Mouse (Mus musculus): ENCODE results near the gene Tmcc2. TPM values are rescaled to one million over a fixed set of nuclear protein-coding genes. Genes with fewer than 3 reads are reported as not detected.
A peak's percentile ranks its signal among the peaks of the same experiment; 100 is the strongest.

Tmcc2 gene
- polyA plus RNA-seq, 1 experiment from 2014 or later, result 18.7 TPM

DNA sequence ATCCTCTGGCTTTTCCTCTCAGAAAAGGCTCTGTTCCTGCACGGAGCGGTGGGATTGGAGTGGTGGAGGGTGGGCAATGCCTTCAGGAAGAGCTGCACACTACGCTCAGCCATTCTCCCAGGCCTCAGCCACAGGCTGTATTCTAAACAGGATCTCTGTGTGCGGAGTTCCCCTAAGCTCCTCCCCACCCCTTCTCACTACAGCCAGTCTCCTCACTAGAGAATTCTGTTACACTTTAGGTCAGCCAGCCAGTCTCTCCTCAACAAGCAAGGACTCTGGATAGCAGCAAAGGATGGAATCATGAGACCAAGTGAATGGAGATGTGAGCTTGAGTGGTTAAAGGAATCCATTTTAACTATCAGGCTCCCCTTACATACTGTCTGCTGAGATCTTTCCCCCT, 3.1 kb downstream of the Tmcc2 start:
- DNase-seq (ENCODE audit: low spot score), result no peak
- Histone ChIP-seq H3K4me1 (replicated peaks) (peaks cover 82% of the 10 kb centered on the region), H3K36me3 (peaks cover 8% of the 10 kb centered on the region; the same call in 1 of the 2 replicates), H3K9me3 (no peaks in the 10 kb centered on the region), H3K27me3 (ENCODE audit: insufficient read depth, poor library complexity, severe bottlenecking) (peaks cover 1% of the 10 kb centered on the region; the same call in 1 of the 2 replicates), H3K27ac (peak overlapping the region; percentile 66; the same call in 1 of the 2 replicates), H3K4me3 (peak overlapping the region; percentile 86; the same call in 1 of the 2 replicates)
- WGBS, result 47% methylated on average over 4 of the region's 4 CpGs

DNA sequence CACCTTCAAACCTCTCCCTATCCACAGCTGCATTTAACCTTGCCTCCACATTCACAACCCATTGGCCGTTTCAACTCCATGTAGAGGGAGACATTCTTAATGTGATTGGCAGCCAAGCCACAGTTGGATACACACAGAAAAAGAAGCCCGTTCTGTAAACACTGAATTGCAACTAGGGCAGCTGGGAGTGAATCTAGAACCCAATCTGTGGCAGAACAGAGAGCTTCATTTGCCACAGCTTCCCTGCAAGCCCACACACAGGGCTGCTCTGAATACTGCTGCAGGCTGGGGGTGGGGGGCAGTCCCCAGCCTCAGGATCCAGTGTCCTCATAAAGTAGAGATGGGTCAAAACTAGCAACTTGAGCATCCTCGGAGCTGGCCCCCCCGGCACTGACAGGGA, 4.8 kb downstream of the Tmcc2 start:
- Histone ChIP-seq H3K36me3 (peaks cover 15% of the 10 kb centered on the region), H3K4me3 (no peak overlapping the region), H3K27ac (peak overlapping the region; percentile 69; the same call in 1 of the 2 replicates), H3K27me3 (ENCODE audit: insufficient read depth, poor library complexity, severe bottlenecking) (no peaks in the 10 kb centered on the region), H3K4me1 (replicated peaks) (peaks cover 74% of the 10 kb centered on the region), H3K9me3 (no peaks in the 10 kb centered on the region)
- no peak for DNase-seq (ENCODE audit: low spot score)
- WGBS, result 80% methylated on average over 4 of the region's 4 CpGs

DNA sequence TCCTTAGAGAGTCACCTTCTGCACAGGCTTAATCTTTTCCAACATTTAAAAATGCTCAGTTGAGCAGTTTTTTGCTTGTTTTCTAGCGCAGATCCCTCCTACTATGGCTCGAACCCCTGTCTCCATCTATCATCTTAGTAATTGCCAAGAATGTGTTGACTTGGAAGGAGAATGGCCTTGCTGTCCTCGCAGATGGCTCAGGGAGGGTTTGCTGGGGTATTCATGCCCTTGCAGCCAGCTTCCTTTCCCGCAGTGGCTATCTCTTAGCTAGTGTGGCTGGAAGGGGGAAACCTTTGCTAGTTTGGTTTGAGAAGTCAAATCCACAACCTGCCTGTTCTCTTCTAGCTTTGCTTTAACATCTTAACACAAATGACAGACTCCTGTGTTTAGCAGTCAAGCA, 5.4 kb downstream of the Tmcc2 start:
- no peak for DNase-seq (ENCODE audit: low spot score)
- H3K27me3 ChIP-seq (ENCODE audit: insufficient read depth, poor library complexity, severe bottlenecking), result no peaks in the 10 kb centered on the region
- peak overlapping the region; percentile 69 for H3K27ac ChIP-seq
- H3K4me1 ChIP-seq (replicated peaks), result peaks cover 70% of the 10 kb centered on the region
- 79% methylated on average over 4 of the region's 4 CpGs for WGBS
- H3K4me3 ChIP-seq, result no peak overlapping the region
- H3K9me3 ChIP-seq, result no peaks in the 10 kb centered on the region
- H3K36me3 ChIP-seq, result peaks cover 21% of the 10 kb centered on the region

DNA sequence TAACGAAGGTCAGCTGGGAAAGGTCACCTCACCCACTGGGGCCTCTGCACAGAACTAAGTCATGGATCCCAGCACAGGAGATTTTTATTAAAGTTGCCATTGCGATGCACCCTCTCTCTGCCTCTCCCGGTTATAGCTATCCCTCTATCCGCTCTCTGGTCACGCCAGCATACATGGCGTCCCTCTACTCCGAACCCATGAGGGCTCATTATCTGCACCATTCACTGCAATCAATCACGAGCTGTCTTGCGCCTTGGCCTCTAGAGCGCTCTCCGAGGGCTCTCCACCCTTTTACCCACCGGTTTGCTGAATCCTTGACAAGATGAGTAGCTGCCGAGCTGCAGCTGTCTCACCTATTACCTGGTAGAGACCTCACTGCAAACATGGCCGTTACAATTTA, 5.8 kb downstream of the Tmcc2 start:
- DNase-seq (ENCODE audit: low spot score), result no peak
- no peaks in the 10 kb centered on the region for H3K27me3 ChIP-seq (ENCODE audit: insufficient read depth, poor library complexity, severe bottlenecking)
- H3K4me3 ChIP-seq, result no peak overlapping the region
- peaks cover 25% of the 10 kb centered on the region for H3K36me3 ChIP-seq
- H3K9me3 ChIP-seq, result no peaks in the 10 kb centered on the region
- peak overlapping the region; percentile 80 for H3K27ac ChIP-seq
- H3K4me1 ChIP-seq (replicated peaks), result peaks cover 65% of the 10 kb centered on the region
- 64% methylated on average over 14 of the region's 14 CpGs for WGBS

DNA sequence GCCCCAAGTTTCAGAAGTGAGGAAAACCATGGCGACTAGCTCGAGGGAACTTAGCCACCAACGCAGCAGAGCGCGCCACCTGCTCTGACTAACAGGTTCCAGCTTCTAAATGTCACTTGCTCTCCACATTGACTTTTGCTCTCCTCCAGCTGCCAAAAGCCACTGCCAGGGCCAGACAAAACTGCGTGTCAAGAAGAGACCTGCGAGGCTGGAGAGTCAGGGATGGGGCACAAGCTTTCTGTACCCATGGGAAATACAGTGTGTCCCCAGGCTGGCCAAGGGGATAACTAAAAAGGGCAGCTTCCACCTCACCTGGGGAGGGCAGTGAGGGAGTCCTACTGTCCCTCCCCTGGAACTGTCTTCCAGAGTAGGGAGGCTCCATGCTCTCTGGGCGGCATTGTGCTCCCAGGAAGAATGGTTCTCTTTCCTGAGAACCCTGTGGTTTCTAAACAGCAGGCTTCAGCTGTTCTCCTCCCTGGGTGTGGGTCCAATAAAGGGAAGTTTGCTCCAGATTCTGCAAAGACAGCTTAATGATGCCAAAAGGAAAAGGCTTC, 7.0 kb downstream of the Tmcc2 start:
- H3K4me3 ChIP-seq, result no peak overlapping the region

DNA sequence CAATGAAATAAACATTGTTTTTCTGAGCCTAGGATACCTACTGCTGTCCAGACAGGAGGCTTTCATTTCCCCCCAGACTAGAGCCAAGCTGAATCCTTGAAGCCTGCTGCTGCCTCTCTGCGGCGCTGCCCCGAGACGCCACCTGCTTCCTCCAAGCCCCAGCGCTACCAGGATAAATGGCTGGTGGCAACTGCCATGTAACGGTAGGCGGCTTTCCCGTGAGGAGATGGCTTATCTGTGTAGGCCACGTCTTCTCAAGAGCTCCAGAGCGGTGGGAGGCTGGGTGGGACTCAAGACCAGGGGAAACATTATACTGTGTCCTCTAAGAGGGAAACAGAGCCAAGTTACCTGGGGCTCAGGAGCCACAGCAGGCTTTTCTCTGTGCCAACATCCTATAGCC, 9.2 kb downstream of the Tmcc2 start:
- Histone ChIP-seq H3K9me3 (no peaks in the 10 kb centered on the region), H3K36me3 (peaks cover 58% of the 10 kb centered on the region), H3K27ac (no peak overlapping the region; the same call in 1 of the 2 replicates), H3K27me3 (ENCODE audit: insufficient read depth, poor library complexity, severe bottlenecking) (no peaks in the 10 kb centered on the region), H3K4me1 (replicated peaks) (peaks cover 44% of the 10 kb centered on the region), H3K4me3 (no peak overlapping the region)
- WGBS, result 83% methylated on average over 10 of the region's 10 CpGs
- no peak for DNase-seq (ENCODE audit: low spot score)

More for the DNA sequence above, 7.0 kb downstream of the Tmcc2 start:
- Histone ChIP-seq H3K27ac (peak overlapping the region; percentile 80; the same call in 1 of the 2 replicates), H3K9me3 (no peaks in the 10 kb centered on the region), H3K4me1 (replicated peaks) (peaks cover 53% of the 10 kb centered on the region), H3K36me3 (peaks cover 37% of the 10 kb centered on the region), H3K27me3 (ENCODE audit: insufficient read depth, poor library complexity, severe bottlenecking) (no peaks in the 10 kb centered on the region)
- DNase-seq (ENCODE audit: low spot score), result no peak
- WGBS, result 92% methylated on average over 8 of the region's 8 CpGs

DNA sequence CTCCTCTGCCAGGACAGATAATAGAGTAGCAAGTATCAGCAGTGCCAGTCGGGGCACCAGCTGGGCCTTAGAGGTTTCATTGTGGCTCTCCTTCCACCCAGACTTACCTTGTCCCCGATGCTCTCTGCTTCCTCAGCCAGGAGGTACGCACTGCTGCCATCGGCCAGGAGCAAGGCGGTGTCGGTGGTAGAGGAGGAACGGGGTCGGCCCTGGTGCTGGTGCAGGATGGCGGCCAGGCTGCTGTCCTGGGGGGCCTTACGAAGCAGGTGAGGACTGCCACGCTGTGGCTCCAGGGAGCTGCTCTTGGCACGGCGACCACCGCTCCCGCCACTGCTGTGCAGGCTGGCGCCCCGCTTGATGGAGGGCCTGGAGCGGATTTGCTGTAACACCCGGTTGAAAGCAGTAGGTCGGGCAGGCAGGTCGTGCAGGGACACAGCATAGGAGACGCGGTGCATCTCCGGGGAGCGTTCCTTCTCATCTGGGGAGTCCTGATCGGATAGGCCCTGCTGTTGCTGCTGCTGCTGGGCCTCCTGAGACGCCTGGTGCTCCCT, 10.5 kb downstream of the Tmcc2 start:
- Histone ChIP-seq H3K4me3 (no peak overlapping the region), H3K4me1 (replicated peaks) (peaks cover 43% of the 10 kb centered on the region), H3K27ac (0 out of 2 replicates have a peak overlapping the region, but pooled peaks have one; percentile 35), H3K36me3 (peaks cover 71% of the 10 kb centered on the region), H3K27me3 (ENCODE audit: insufficient read depth, poor library complexity, severe bottlenecking) (no peaks in the 10 kb centered on the region), H3K9me3 (no peaks in the 10 kb centered on the region)
- WGBS, result 88% methylated on average over 27 of the region's 27 CpGs
- no peak for DNase-seq (ENCODE audit: low spot score)

DNA sequence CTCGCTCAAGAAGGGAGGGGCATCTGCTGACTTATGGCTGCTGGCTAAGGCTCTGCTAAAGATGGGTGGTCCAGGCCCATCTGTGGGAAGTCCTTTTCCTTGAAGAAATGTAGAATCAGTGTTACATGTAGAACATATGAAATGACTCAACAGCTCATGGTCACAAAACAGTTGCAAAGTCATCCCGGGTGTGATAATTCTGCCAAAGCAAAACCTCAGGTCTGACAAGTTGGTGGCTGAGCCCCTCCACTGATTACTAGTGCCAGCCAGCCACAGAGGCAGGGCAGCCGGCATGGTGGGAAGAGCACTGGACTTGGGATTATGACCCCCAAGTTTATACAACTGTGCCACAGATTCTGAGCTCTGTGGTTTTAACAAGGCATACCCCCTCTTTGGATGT, 13.3 kb downstream of the Tmcc2 start:
- Histone ChIP-seq H3K27ac (no peak overlapping the region), H3K4me3 (no peak overlapping the region), H3K27me3 (ENCODE audit: insufficient read depth, poor library complexity, severe bottlenecking) (no peaks in the 10 kb centered on the region), H3K36me3 (peaks cover 90% of the 10 kb centered on the region), H3K4me1 (replicated peaks) (peaks cover 53% of the 10 kb centered on the region), H3K9me3 (no peaks in the 10 kb centered on the region)
- 88% methylated on average over 3 of the region's 3 CpGs for WGBS
- DNase-seq (ENCODE audit: low spot score), result no peak

DNA sequence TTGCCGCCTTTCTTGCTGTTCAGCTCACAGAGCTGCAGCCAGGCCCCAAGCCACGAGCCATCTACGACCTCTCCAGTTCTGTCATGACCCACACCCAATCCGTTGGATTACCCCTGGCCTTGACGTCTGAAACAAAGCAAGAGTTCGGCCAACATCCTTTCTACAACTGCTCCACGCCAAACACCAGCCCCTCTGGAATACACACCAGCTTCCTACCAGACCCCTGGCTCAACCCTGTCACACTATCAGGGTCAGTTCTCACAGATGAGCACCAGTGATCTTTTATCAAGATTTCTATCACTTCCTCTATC, 14.1 kb downstream of the Tmcc2 start:
- WGBS, result 79% methylated on average over 7 of the region's 7 CpGs
- Histone ChIP-seq H3K27ac (peak overlapping the region; percentile 68), H3K36me3 (peaks cover 91% of the 10 kb centered on the region), H3K4me3 (no peak overlapping the region), H3K4me1 (replicated peaks) (peaks cover 60% of the 10 kb centered on the region), H3K9me3 (no peaks in the 10 kb centered on the region), H3K27me3 (ENCODE audit: insufficient read depth, poor library complexity, severe bottlenecking) (no peaks in the 10 kb centered on the region)
- no peak for DNase-seq (ENCODE audit: low spot score)

DNA sequence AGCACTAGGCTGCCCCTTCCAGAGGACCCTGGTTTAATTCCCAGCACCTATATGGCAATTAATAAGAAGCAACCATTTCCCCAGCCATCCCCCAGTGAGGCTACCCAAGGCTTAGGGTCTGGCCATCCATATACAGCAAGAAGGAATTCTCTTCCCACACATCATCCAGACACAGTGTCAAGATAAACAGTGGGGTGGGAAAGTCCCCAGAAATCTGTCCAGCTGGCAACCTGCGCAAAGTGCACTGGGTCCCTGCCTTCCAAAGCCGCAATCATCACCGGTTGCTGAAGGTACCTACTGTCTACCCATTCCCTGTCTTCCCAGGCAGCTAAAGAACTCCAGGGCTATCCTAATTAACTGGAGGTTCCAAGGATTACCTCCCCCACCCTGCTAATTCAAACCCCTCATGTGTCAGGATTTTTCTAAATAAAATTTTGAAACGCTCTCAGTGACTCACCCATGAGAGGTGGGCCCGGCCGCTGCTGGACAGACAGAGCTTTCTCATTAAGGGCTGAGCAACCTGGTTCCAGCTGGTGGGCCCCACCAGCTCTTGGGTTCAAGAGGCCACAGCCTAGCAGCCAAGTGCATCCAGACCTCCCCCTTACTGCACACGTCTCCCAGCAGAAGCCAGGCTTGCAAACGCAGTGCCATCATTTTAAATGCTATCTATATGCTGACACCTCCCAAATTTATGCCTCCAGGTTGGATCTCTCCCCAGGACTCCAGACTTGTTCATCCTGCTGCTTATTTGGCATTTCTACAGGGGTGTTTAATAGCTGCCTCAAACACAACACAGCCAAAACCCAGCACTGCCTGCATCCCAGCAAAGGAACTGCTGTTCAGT, 14.6 kb downstream of the Tmcc2 start:
- H3K9me3 ChIP-seq, result no peaks in the 10 kb centered on the region
- peaks cover 64% of the 10 kb centered on the region for H3K4me1 ChIP-seq (replicated peaks)
- DNase-seq (ENCODE audit: low spot score), result no peak
- WGBS, result 81% methylated on average over 8 of the region's 8 CpGs
- peak overlapping the region; percentile 68 for H3K27ac ChIP-seq
- H3K4me3 ChIP-seq, result no peak overlapping the region
- H3K36me3 ChIP-seq, result peaks cover 88% of the 10 kb centered on the region
- no peaks in the 10 kb centered on the region for H3K27me3 ChIP-seq (ENCODE audit: insufficient read depth, poor library complexity, severe bottlenecking)

DNA sequence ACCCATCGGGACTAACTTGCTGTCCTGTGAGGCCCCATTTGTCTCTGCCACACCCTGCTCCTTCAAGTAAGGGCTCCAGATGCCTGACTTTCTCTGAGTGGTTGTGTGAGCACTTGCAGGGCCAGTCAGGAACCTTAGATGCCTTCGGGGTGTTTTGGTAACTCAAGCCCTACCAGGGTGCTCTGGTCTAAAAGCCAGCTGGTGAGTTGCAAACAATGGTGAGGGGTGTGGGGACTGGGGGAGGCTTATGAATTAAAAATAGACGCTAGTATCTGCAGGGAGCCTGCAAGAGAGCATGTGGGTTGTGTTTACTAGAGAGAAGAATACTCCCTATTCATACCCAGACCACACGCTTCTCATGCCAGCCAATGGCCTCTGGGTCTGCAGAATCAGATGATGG, 15.8 kb downstream of the Tmcc2 start:
- 44% methylated on average over 4 of the region's 4 CpGs for WGBS
- Histone ChIP-seq H3K4me1 (replicated peaks) (peaks cover 75% of the 10 kb centered on the region), H3K9me3 (no peaks in the 10 kb centered on the region), H3K36me3 (peaks cover 88% of the 10 kb centered on the region), H3K27me3 (ENCODE audit: insufficient read depth, poor library complexity, severe bottlenecking) (no peaks in the 10 kb centered on the region), H3K27ac (peak overlapping the region; percentile 84), H3K4me3 (no peak overlapping the region)
- no peak for DNase-seq (ENCODE audit: low spot score)

DNA sequence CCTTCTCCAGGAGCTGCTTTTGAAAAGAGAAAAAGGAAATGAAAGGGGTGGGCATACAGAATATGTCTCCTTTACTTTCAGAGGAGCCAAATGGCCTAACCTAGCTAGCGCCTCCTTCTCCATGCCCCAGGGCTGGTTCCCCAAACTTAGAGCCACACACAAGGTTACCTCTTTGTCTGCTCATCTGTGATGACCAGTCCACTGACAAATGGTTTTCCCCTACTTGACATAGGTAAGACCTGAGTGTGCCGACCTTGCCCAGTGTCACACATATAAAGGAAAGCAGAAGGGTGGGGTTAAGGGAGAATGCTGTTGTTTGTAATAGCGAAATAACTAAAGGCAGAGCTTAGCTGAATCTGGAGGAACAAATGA, 16.2 kb downstream of the Tmcc2 start:
- Histone ChIP-seq H3K4me1 (replicated peaks) (peaks cover 76% of the 10 kb centered on the region), H3K27ac (peak overlapping the region; percentile 84), H3K36me3 (peaks cover 88% of the 10 kb centered on the region), H3K27me3 (ENCODE audit: insufficient read depth, poor library complexity, severe bottlenecking) (no peaks in the 10 kb centered on the region), H3K9me3 (no peaks in the 10 kb centered on the region), H3K4me3 (no peak overlapping the region)
- no peak for DNase-seq (ENCODE audit: low spot score)
- WGBS, result 77% methylated on average over 3 of the region's 3 CpGs
